Mouse (Mus musculus) ES-Bruce4 (cell line): ENCODE results near the gene Exph5.

Experiments used
- CTCF ChIP-seq: IDR thresholded peaks from one replicate; pipeline ENCODE4 v1.8.1; 2011; ENCODE audit warnings: low read depth, low read length
- EP300 ChIP-seq: IDR thresholded peaks from 2 replicates; pipeline ENCODE4 v1.6.1; 2011; ENCODE audit warnings: low read depth, low read length; ENCODE audit not compliant: insufficient read depth

DNA sequence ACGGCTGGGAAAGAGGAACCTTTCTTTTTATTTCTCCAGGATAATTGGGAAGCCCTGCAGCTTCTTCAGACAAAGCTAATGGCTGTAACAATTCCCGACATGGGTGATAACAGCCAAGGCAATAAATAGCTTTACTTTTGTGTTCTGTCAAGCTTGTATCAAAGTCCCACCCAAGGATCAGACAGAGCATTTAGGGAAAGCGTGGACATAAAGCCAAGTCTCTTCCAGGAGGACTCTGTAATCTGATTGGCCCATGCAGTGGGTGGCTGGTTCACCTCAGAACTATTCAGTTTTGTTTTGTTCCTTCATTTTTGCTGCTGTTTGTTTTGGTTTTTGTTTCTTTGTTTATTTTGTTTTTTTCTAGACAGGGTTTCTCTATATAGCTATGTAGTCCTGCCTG lies 44.3 kb downstream of the Exph5 start:
- TF ChIP-seq EP300: no peak
- TF ChIP-seq CTCF: no peak
